Mouse (Mus musculus) megakaryocyte, embryonic 14.5 days (primary cell): ENCODE measurements around the gene Sf3b3.

Experiments
- FLI1 ChIP-seq: IDR thresholded peaks from 2 replicates; pipeline ENCODE4 v1.6.1; 2012; ENCODE audit warnings: low read length, inconsistent platforms, mixed read lengths
- GATA1 ChIP-seq: IDR thresholded peaks from 3 replicates; pipeline ENCODE4 v1.6.1; 2012; ENCODE audit warnings: mixed read lengths, low read length, inconsistent platforms, borderline replicate concordance

GRCm38 (mm10) chr8:110794363-110794965 lies 52.1 kb downstream of the Sf3b3 start:
- TF ChIP-seq GATA1 (no peak), FLI1 (no peak)
